Mouse (Mus musculus) neural tube, embryonic 15.5 days (tissue): ENCODE results near the gene Kif12. TPM values are rescaled to one million over a fixed set of nuclear protein-coding genes. Genes with fewer than 3 reads are reported as not detected.
A peak's percentile ranks its signal among the peaks of the same experiment; 100 is the strongest.

ENCODE experiments used
- ATAC-seq: fragments of 200-750 bp; cut with Nextera tagmentation; 2 replicates; pipeline ENCODE4 v1.8.0; 2017; ENCODE audit warnings: mild to moderate bottlenecking, moderate TSS enrichment, moderate library complexity; ENCODE audit not compliant: low FRiP score
- H3K27ac ChIP-seq: fragments of 300-500 bp; sonication (generic); replicated peaks from 2 replicates; pipeline ENCODE4 v1.5.1; 2015; ENCODE audit warnings: mild to moderate bottlenecking, inconsistent platforms
- H3K27me3 ChIP-seq: fragments of 300-500 bp; sonication (generic); replicated peaks from 2 replicates; pipeline ENCODE4 v1.6.1; 2015; ENCODE audit warnings: inconsistent platforms
- H3K36me3 ChIP-seq: fragments of 300-500 bp; sonication (generic); 2 replicates; pipeline ENCODE4 v1.6.1; 2015; ENCODE audit warnings: inconsistent platforms
- H3K4me1 ChIP-seq: fragments of 300-500 bp; sonication (generic); 2 replicates; pipeline ENCODE4 v1.6.1; 2015; ENCODE audit warnings: inconsistent platforms
- H3K4me2 ChIP-seq: fragments of 300-500 bp; sonication (generic); 2 replicates; pipeline ENCODE4 v1.6.1; 2015; ENCODE audit warnings: inconsistent platforms, mild to moderate bottlenecking, moderate library complexity
- H3K4me3 ChIP-seq: fragments of 300-500 bp; sonication (generic); replicated peaks from 2 replicates; pipeline ENCODE4 v1.5.1; 2015; ENCODE audit warnings: mild to moderate bottlenecking, inconsistent platforms
- H3K9ac ChIP-seq: fragments of 300-500 bp; sonication (generic); replicated peaks from 2 replicates; pipeline ENCODE4 v1.6.1; 2015; ENCODE audit warnings: mild to moderate bottlenecking, inconsistent platforms
- H3K9me3 ChIP-seq: fragments of 300-500 bp; sonication (generic); replicated peaks from 2 replicates; pipeline ENCODE4 v1.6.1; 2016; ENCODE audit warnings: inconsistent platforms
- WGBS: fragments of 180-500 bp; shearing (Covaris S2); methylation state at CpG from one replicate; pipeline ENCODE4 v1.1.7; 2015; ENCODE audit warnings: mixed read lengths; 5-methylcytosine and 5-hydroxymethylcytosine counted together
- polyA plus RNA-seq: library from polyadenylated mRNA; unstranded; fragments of >200 nt; fragmentation: Nextera tagmentation; extraction: Ambion mirVana; gene quantifications from 2 replicates; pipeline ENCODE4 v1.2.1, GENCODE M21; 2015

Kif12 gene
- polyA plus RNA-seq, 1 experiment from 2014 or later = 0.05 TPM

DNA sequence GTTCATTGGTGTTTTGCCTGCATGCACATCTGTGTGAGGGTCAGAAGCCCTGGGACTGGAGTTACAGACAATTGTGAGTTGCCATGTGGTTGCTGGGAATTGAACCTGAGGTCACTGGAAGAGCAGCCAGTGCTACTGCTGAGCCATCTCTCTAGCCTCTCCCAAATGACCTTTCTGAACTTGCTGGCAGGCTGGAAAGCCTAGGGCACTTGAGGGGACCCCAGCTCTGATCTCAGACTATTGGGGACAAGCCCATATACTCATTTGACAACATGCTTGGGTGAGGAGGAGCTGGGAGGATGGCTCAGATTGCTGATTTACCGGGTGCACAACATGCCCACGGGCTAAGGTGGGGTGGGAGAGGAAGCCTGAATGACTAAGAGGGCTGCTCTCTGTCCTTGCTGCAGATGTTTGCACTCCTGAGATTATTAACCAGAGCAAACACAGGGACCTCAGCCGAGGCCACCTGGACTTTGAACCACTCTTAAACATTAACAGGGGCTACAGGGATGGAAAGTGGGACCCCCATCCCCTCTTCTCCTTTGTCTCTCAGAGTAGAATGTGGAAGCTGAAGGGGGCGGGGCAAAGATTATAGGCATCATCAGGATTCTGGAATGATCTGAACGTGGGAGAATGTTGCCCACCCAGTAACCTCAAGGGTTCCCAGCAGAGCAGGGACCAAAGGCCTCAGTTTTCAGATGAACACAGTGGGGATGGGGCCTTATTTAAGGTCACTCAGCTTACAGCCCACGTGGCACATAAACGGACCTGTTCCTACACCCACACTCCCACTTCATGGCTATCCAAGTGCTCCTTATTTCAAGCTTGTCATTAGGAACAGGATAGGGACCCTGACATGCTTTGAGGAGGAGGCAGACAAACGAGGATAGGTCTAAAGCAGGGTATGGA, 15.0 kb downstream of the Kif12 start:
- Histone ChIP-seq H3K4me3 (no peak overlapping the region), H3K9ac (no peak overlapping the region), H3K27me3 (no peaks in the 10 kb centered on the region), H3K36me3 (no peaks in the 10 kb centered on the region), H3K27ac (no peak overlapping the region), H3K4me2 (no peak overlapping the region), H3K9me3 (no peaks in the 10 kb centered on the region), H3K4me1 (peaks cover 3% of the 10 kb centered on the region; the same call in 1 of the 2 replicates)
- 68% methylated on average over 8 of the region's 8 CpGs for WGBS
- no peak for ATAC-seq

DNA sequence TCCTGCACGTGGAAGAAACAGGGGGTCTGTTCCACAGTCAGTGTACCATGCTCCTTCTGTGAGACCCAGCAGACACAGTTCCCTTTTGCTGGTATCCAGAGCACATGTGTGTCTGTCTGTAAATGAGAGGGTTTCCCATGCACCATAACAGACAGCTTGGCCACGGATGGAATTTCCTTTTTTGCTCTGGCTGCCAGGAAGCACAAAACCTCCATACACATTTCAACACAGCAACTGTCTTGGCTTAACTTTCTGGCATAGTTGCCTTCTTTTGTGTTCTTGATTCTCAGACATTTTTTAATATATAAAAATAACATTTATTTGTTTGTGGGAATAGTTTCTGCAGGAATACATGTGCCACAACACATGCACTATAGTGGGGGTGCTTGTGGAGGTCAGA, 16.3 kb downstream of the Kif12 start:
- H3K9ac ChIP-seq = no peak overlapping the region
- peaks cover 3% of the 10 kb centered on the region; the same call in 1 of the 2 replicates for H3K4me1 ChIP-seq
- H3K27ac ChIP-seq = no peak overlapping the region
- ATAC-seq = no peak
- H3K4me2 ChIP-seq = no peak overlapping the region
- no peak overlapping the region for H3K4me3 ChIP-seq
- no peaks in the 10 kb centered on the region for H3K9me3 ChIP-seq
- H3K36me3 ChIP-seq = no peaks in the 10 kb centered on the region
- H3K27me3 ChIP-seq = no peaks in the 10 kb centered on the region
- WGBS = 72% methylated on average over 2 of the region's 2 CpGs

DNA sequence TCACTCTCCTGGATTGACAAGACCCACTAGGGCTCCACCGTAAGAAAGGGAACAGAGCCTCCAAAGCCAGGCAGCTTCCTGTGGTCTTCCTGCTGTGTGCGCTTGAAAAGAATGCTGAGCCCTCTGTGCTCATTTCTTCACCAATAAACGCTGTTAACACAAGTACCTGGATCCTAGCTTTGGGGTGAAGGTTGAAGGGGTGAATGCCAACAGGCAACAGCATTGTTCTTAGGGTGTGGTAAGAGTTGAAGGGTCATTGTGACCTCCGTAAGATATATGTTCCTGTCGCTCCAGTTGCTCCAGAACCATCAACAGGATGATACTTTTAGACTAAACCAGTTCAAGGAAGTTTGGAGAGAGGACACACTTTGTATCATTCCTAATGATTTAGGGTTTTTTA, 17.2 kb downstream of the Kif12 start, which contains the start of gene Ambp:
Gene Ambp, minus strand, starts transcription at position 101 of the 400 bp plus-strand sequence.
- WGBS = 68% methylated on average over 5 of the region's 5 CpGs
- peaks cover 3% of the 10 kb centered on the region; the same call in 1 of the 2 replicates for H3K4me1 ChIP-seq

DNA sequence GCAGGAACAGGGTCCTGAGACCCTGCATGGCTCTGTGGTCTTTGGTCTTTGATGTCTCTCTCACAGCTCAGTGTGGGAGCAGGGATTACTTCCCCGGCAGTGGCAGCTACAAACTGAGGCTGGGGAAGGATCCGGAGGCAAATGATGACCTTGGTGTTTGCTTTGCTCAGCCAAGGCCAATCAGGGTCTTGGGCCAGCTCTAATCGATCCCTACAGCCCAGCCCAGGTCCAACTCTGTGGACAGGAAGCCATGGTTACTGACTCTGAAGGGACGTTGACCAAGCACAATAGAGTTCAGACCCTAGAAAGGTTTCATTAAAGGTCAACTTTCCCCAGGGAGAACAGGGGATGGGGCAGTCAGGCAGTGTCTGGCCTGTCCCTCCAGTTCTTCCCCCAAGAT, 17.9 kb downstream of the Kif12 start:
- H3K4me1 ChIP-seq = 0 out of 2 replicates have a peak, but pooled peaks cover under 1% of the 10 kb centered on the region
- no peaks in the 10 kb centered on the region for H3K36me3 ChIP-seq
- H3K9me3 ChIP-seq = no peaks in the 10 kb centered on the region
- no peaks in the 10 kb centered on the region for H3K27me3 ChIP-seq
- ATAC-seq = no peak
- H3K4me3 ChIP-seq = no peak overlapping the region
- WGBS = 78% methylated on average over 4 of the region's 4 CpGs
- H3K9ac ChIP-seq = no peak overlapping the region
- no peak overlapping the region for H3K27ac ChIP-seq
- no peak overlapping the region for H3K4me2 ChIP-seq

More for the DNA sequence above, 17.2 kb downstream of the Kif12 start, which contains the start of gene Ambp:
- H3K36me3 ChIP-seq = no peaks in the 10 kb centered on the region
- H3K27ac ChIP-seq = no peak within 1 kb of the TSS
- no peaks in the 10 kb centered on the region for H3K9me3 ChIP-seq
- H3K4me3 ChIP-seq = no peak within 1 kb of the TSS
- H3K4me2 ChIP-seq = no peak within 1 kb of the TSS
- no peaks in the 10 kb centered on the region for H3K27me3 ChIP-seq
- no peak within 1 kb of the TSS for H3K9ac ChIP-seq
- no peak for ATAC-seq

DNA sequence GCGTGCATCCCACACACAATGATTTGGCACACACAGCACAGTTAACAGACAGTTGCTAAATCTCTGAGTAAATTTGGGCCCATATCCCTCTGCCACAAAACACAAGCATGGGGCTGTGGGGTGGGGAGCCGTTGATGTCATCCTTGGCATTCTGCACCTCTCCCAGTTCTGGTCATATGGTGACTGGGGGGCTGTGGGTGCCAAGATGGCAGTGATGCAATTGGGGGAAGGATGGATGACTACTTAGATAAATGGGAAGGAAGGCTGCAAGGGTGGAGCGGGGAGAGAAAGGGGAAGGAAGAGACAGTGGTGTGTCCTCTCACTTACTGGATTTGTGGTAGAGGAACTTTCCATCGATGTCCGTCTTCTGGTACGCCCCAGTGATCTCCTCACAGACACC, 20.8 kb downstream of the Kif12 start:
- no peak overlapping the region for H3K4me3 ChIP-seq
- H3K27me3 ChIP-seq = no peaks in the 10 kb centered on the region
- H3K4me1 ChIP-seq = no peaks in the 10 kb centered on the region
- ATAC-seq = no peak
- no peak overlapping the region for H3K9ac ChIP-seq
- H3K4me2 ChIP-seq = no peak overlapping the region
- WGBS = 88% methylated on average over 6 of the region's 6 CpGs
- no peak overlapping the region for H3K27ac ChIP-seq
- H3K9me3 ChIP-seq = no peaks in the 10 kb centered on the region
- H3K36me3 ChIP-seq = no peaks in the 10 kb centered on the region

DNA sequence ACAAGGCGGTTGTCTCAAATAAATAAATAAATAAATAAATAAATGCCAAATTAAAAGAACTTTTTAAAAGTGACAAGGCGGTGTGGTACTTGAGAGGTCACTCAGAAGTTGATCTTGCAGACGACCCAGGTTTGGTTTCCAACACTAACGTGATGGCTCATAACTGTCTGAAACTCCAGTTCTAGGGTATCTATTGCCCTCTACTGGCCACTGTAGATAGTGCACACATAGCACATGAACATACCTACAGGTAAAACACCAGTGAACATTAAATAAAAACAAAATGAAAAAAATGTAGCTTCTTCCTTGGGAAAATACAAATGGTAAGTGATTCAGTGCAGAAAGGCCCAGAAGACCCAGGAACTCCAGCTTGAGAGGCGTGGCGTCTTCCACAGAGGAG, 24.7 kb downstream of the Kif12 start:
- Histone ChIP-seq H3K4me3 (no peak overlapping the region), H3K27ac (no peak overlapping the region), H3K27me3 (no peaks in the 10 kb centered on the region), H3K9ac (no peak overlapping the region), H3K4me2 (no peak overlapping the region), H3K9me3 (no peaks in the 10 kb centered on the region), H3K4me1 (no peaks in the 10 kb centered on the region), H3K36me3 (no peaks in the 10 kb centered on the region)
- WGBS = 96% methylated on average over 6 of the region's 6 CpGs
- ATAC-seq = no peak

DNA sequence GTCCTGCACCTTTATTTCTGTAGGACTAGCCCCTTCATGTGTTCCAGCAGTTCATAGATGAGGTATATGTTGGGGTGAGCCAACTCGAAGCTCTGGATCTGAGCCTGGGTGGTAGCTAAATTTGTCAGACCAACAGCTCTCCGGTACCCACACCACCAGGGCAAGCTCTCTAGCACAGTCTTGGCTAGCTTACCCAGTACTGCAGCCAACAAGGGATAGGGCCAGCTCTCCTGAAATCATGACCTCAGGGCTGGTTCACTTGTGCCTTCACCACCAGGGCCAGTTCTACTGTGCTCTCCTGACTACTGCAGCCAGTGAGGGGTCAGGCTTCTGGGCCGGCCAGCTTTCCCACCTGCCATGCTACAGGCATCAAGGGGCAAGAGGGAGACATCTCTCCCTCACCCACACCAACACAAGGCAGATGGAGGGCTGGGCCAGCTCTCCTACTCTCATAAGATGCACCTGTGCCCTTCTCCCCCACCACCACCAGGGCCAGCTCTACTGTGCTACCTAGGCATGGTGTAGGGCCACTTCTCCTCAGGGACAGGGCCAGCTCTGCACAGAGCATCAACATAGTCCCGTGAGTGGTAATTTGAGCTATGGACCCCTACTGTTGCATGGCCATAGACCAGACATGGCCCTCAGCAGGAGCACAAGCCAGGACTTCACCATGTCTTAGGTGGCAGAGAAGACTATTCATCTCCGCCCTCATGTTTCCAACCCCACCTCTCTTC, 41.9 kb downstream of the Kif12 start:
- Histone ChIP-seq H3K9me3 (no peaks in the 10 kb centered on the region), H3K9ac (no peak overlapping the region), H3K27ac (no peak overlapping the region), H3K36me3 (peaks cover 43% of the 10 kb centered on the region), H3K4me3 (no peak overlapping the region), H3K4me1 (no peaks in the 10 kb centered on the region), H3K4me2 (no peak overlapping the region), H3K27me3 (no peaks in the 10 kb centered on the region)
- 93% methylated on average over 5 of the region's 5 CpGs for WGBS
- 0 out of 2 replicates have a peak, but pooled peaks have one; percentile 15 for ATAC-seq

DNA sequence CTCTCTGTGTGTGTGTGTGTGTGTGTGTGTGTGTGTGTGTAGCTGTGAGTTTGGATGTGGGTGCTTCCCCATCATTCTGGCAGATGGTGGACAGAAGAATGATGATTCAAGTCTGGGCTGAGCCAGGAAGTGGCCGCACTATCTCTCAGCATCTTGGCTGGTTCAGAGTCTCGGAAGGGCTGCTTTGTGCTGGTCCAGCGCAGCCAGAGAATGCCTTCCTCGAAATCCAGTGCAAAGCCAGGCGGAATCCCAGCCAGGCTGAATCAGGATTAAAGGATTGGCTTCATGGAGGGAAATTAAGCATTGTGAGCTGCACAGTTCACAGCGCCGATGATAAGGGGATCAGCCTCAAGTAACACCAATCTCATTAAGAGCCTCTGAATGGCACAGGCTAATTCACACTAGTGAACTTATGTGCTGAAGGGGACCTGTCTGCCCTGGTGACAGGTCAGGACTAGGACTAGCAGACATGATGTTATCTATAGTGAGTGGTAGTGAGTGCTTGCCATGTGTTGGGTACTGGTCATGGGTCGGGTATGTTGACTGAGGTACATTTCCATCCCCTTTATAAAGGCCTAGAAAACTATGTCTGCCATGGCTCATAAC, 47.0 kb downstream of the Kif12 start:
- 83% methylated on average over 8 of the region's 8 CpGs for WGBS
- H3K4me2 ChIP-seq = no peak overlapping the region
- H3K9me3 ChIP-seq = no peaks in the 10 kb centered on the region
- ATAC-seq = no peak
- no peak overlapping the region for H3K27ac ChIP-seq
- no peaks in the 10 kb centered on the region for H3K4me1 ChIP-seq
- no peak overlapping the region for H3K9ac ChIP-seq
- no peak overlapping the region for H3K4me3 ChIP-seq
- H3K27me3 ChIP-seq = no peaks in the 10 kb centered on the region
- H3K36me3 ChIP-seq = peaks cover 29% of the 10 kb centered on the region

DNA sequence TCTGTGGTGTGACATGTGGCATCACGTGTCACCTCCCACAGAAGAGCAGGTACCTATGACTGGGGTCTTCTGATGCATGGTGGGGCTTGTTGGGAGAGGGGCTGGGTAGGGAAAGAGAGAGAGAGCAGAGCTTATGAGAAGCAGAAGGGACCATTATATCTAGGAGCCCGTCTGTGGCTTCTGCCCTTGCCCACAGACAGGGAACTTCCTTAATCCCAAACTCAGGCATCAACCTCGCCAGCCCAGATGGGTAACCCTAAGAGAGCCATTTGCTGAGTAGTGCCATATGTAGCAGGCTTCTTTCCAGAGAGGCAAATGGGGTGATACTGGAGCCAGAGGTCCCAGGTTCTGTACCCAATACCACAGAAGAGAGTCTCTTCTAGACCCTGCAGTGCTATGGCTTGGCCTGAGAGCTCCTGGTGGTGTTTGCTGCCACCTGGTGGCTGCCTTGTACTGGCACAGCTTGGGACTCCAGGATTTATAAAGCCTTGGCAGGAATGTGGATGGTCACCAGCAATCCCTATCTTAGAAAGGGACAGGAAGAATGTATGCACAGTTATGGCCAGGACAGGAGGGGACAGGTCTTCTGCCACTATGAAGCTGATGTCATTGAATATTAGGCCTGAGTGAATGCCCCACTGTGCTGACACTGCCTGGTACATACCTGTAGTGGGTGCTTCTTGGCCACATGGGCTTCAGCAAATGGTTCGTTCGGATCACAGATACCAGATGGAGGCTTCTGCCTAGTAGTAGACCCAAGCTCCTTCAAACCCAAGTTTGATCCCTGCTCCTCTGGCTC, 53.1 kb downstream of the Kif12 start:
- WGBS = 84% methylated on average over 5 of the region's 5 CpGs
- Histone ChIP-seq H3K9me3 (no peaks in the 10 kb centered on the region), H3K36me3 (peaks cover 38% of the 10 kb centered on the region), H3K9ac (no peak overlapping the region), H3K4me2 (no peak overlapping the region), H3K27ac (no peak overlapping the region; the same call in 1 of the 2 replicates), H3K27me3 (no peaks in the 10 kb centered on the region), H3K4me1 (no peaks in the 10 kb centered on the region), H3K4me3 (no peak overlapping the region)
- peak; percentile 87 for ATAC-seq
